Mouse (Mus musculus) gastrocnemius, postnatal 4 days (tissue): ENCODE results near the gene Jmjd7. TPM values are rescaled to one million over a fixed set of nuclear protein-coding genes. Genes with fewer than 3 reads are reported as not detected.

Source experiments
- DNase-seq, 2 experiments: peaks; one replicate each; pipeline ENCODE4 v3.0.0; 2021 to 2022; ENCODE audit warnings: low spot score in 2 of 2, mixed read lengths in 2 of 2
- total RNA-seq, 2 experiments: library from RNA; stranded (reverse); gene quantifications; 2 replicates each; pipeline ENCODE4 v1.2.3; 2021

Jmjd7 gene
- total RNA-seq, 2 experiments from 2014 or later, result 7.9 to 9.2 TPM

DNA sequence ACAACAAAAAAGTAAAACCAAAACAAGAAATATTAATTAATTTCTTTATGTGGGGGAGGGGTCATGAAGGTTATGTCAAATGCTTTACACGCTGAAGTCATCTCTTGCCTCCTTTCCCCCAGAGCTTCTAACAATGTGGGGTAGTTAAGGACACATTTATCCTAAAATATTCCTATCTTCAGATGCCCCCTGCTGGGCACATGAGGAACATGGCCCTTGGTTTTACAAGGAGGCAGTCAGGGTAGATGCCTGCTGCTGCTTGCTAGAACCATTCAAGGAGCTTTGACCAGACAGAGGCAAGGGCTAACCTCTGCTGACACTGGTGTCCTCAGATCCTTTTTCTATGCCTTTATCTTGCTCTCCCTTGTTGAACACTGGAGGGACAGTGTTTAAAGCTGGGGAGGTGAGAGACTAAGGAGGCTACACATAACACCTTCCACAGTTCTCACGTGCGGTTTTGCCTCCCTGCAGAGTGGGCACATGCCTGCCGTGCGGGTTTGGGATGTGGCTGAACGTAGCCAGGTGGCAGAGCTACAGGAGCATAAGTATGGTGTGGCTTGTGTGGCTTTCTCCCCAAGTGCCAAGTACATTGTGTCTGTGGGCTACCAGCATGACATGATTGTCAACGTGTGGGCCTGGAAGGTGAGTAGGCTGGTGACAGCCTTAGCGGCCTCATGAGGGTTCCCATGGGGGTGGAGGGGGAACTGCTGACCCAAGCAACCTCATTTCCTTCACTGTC is 15.7 kb upstream of the Jmjd7 start:
- DNase-seq, result peak in 1 of 2 experiments; percentile 47

GRCm38 (mm10) chr2:120012924-120013323 is 14.4 kb upstream of the Jmjd7 start:
- DNase-seq, result no peak

GRCm38 (mm10) chr2:120013831-120014486 is 13.3 kb upstream of the Jmjd7 start:
- DNase-seq, result no peak

DNA sequence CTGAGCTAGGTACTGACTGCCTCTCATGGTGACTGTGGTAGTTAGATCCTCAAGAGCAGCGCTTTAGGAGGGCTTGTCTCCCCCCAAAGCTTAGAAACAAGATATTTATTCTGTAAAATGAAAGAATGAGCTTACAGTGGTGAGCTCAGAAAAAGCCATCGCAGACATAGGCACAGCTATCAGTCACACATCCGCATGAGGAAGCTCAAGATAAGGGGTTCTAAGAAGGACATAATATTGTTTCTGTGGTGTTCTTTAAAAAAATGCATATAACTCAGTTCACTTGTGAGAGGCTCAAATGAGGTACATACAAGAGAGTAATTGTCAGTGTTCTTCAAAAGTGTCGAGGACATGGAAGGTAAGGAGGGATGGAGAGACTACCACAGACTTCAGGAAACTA is 11.4 kb upstream of the Jmjd7 start:
- DNase-seq, result no peak

- peak in 1 of 2 experiments; percentile 7 for DNase-seq
Measured at GRCm38 (mm10) chr2:120017599-120017998, 9.7 kb upstream of the Jmjd7 start.

DNA sequence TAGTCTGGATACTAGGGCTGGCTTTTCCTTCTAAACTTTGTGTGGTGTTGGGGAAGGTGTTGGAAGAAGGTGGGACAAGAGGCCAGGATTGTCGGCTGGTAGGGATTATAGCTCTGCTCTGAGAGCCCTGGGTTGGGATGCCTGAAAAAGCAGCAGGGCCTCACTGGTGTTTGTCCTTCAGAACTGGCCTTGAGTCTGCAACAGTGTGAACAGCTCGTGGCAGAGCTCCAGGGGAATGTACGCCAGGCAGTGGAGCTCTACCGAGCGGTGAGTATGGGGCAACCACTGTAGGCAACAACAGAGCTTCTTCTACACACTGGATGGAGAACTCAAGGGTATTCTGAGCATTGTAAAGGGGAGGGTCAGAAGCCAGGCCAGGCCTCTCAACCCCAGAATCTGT is 2.9 kb upstream of the Jmjd7 start:
- DNase-seq, result no peak

DNA sequence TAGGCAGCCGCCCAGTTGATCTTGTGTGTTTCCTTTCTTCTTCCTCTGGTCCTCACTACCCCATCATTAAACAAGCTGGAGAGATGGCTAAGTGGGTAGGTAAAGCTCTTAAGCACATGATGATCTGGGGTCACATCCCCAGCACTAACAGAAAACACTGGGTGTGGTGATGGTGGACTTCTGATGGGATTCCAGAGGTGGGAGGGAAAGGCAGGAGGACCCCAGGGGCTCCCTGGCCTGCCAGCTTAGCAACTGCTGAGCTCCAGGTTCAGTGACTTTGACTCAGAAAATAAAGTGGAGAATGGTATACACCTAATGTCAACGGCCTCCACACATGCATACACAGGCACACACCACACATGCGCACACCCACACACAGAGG is 658 bp downstream of the Jmjd7 start:
- DNase-seq, result no peak

GRCm38 (mm10) chr2:120030380-120030779 is 3.1 kb downstream of the Jmjd7 start:
- no peak for DNase-seq

DNA sequence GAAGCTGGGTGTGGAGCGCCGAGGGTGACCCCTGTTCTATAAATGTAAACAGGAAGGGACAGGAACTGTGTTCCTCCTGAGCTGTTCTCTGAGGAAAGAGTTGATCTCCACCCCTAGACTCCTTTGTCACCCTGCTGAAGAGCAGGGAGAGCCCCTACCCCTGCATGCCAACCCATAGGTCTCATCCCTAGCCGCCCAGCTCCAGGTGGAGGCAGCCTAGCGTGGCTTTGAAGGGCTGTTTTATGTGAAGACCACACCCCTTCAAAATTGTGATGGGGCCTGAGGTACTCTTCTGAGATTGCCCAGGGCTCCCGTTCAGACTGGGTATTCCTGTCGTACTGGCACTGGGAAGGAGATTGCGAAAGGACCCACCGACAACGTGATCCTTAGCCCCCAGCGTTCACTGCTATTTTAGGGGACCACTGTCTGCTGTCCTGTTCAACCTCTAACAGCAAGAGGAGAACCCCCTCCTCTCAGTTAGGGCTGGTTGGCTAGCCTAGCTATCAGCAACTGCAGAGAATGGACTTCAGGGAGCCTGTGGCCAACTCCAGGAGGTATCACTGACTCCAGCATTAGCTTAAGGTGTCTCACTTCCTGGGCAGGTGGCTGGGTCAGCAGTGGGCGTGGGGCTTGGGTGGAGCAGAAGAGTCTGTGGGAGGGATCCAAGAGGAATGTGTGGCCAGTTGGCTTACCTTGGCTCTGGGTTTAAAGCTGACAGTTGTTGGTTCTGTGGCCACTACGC is 5.6 kb downstream of the Jmjd7 start, which contains the start of gene Pla2g4b:
TSS of gene Pla2g4b (plus strand) at position 692 of the 742 bp plus-strand sequence.
- no peak for DNase-seq

DNA sequence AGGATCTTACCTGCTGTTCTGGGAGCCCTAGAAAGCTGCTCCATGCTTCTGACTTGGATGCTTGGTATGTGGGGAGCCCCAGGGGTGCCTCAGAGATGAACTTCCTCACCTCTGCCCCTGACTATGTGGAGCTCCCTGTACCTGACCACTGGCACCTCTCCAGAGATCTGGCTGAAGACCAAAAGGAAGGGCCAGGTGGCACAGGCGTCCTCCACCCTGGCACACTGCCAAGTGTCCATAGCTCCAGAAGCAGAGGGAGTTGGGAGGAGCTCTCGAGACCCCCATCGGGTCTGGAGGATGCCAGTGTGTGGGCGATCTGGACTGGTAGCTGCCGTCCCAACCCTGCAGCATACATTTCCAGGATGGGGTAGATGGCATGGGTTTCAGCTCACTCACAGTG is 6.4 kb downstream of the Jmjd7 start:
- no peak for DNase-seq

DNA sequence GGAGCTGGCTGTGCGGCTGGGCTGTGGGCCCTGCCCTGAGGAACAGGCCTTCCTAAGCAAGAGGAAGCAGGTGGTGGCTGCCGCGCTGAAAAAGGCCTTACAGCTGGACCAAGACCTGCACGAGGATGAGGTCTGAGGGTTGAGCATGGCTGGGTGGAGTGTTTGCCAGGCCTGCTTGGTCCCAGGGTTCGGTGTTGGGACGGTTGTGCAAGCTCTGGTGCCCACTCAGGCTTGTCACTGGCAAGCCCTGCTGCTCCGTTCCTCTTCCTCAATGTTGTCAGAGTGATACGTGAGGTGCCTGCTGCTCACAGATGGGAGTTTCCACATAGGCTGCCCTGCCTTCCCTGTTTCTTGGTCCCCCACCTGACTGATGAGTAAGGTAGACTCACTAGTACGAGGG is 10.5 kb downstream of the Jmjd7 start:
- DNase-seq, result no peak

GRCm38 (mm10) chr2:120040991-120041390 is 13.7 kb downstream of the Jmjd7 start:
- DNase-seq, result no peak

GRCm38 (mm10) chr2:120044101-120044603 is 16.9 kb downstream of the Jmjd7 start:
- DNase-seq, result no peak

- no peak for DNase-seq
Measured at GRCm38 (mm10) chr2:120044676-120045075, 17.4 kb downstream of the Jmjd7 start.

DNA sequence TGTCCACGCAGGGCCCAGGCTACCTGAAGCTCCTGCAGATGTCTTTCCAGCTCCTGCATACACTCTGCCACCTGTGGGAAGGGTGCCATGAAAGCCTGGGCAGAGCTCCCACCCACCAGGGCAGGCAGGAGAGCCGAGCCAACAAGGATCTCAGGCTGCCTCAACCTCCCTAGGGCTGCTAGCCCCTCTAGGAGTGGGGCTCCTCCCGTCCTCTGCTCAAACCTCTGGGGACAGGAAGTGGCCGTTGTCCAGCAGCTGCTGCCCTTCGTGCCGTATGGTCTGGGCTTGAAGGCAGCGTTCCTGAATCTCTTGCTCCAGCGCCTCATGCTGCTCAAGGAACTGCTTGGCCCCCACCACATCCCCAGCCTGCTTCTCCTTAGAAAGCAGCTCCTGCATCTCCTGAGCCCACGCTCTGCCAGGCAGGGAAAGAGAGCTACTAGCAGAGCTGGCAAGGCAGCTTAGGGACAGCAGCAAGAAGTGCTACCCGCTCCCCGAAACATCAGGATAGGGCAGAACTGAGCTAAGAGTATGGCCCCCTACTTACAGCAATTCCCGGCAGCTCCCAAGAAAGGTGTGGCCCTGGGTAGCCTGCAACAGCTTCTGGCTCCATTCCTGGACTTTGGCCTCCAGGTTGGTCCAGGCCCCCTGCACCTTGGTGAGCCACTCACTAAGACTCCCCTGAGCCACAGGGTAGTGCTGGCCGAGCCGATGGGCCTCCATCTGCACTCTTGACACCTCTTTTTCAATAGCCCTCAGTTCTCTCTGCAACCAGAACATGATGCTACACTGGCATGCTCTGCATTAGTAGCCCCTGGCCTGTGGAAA is 19.4 kb downstream of the Jmjd7 start:
- no peak for DNase-seq

- no peak for DNase-seq
Measured at GRCm38 (mm10) chr2:120048173-120048572, 20.9 kb downstream of the Jmjd7 start.

DNA sequence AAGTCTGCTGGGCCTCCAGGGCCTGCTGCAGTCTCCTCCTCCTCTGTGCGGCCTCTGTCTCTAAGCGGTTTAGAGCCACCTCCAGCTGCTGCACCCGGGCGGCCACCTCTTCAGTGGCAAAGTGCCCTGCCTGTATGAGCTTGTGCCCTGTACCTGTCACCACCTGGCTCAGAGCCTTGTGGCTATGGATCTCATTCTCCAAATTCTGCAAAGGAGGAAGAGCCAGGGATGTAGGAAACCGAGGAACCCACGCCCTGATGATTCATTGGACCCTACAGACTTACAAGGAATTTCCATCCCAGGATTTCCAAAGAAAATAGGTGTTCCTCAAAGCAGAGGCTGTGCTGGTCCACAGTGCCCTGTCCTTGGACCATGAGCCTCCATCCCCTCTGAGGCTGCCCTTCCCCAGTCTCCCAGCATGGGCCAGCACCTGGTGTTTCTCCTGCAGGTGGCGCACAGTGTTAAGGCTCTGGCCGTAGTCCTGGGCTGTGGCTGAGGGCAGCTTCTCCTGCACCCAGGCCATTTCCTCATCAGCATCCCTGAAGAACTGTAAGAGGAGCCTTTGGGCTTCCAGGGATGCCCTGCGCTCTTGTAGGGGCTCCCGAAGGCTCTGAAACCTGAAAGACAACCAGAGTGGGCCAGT is 22.5 kb downstream of the Jmjd7 start:
- DNase-seq, result no peak

- DNase-seq, result no peak
Measured at GRCm38 (mm10) chr2:120051405-120051804, 24.1 kb downstream of the Jmjd7 start.

DNA sequence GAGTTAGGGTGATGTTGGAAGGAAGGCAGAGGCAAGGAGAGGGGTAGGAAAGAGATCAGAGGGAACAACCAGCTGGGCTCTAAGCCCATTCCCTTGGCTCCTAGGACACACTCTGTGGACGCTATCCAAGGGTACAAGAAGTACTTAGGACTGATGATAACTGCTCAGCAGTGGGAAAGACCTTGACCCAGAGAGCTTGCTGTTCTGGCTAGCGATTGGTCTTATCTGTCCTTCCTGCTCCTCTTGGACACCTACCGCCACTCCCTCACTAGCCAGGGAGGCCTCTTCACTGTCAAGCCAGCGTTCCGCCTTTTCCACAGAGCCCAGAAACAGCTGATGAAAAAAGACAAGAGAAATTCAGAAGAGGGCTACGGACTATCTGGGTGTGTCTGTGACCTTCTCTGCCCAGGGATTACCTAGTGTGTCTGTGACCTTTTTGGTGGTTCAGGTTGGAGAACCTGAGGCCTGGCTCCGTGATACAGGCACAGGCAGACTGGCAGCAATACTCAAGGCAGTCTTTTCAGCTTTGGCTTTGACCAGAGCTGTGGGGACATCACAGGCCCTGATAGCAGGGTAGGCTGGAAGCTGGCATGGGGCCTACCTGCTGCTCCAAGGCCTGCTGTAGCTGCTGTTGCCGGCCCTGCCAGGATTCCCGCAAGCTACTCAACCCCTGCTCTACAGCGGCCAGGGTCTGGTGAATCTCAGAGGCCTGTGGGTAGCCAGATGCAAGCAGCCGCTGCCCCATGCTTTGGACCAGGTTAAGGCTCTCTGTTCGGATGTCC is 27.7 kb downstream of the Jmjd7 start:
- DNase-seq, result no peak

DNA sequence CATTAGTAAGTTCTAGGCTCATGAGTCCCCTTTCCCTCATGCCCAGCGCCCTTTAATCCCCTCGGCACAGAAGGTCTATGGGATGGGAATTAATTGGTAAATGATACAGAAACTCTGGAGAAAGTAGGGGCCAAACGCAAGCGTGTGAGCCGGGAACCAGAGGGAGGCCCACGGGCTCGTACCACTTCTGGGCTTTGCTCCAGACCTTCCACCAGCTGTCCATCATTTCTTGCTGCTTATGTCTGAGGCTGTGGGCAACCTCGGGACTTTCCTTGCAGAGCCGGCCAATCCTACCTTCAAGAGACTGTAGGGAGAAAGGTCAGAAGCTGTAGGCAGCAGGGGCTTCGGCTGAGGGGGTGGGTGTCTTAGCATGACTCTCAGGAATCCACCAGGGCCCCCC is 28.6 kb downstream of the Jmjd7 start:
- no peak for DNase-seq
